Mouse (Mus musculus) lung, postnatal 0 days (tissue): ENCODE data around the gene Fasl.

ENCODE experiments used
- CTCF ChIP-seq: IDR thresholded peaks from 2 replicates; pipeline ENCODE4 v1.5.1; 2016; ENCODE audit warnings: antibody characterized with exemption, mild to moderate bottlenecking
- EP300 ChIP-seq: IDR thresholded peaks from 2 replicates; pipeline ENCODE4 v1.6.1; 2016; ENCODE audit warnings: antibody characterized with exemption, mild to moderate bottlenecking, control low read depth

- no peak for TF ChIP-seq CTCF
- no peak for TF ChIP-seq EP300
These were observed 23.3 kb downstream of the Fasl start for GRCm38 (mm10) chr1:161764964-161765363.
